Mouse (Mus musculus) olfactory bulb, adult 2 months (tissue): ENCODE data around the gene Fbxo9.

Experiments used
- CTCF ChIP-seq: fragments of 200-500 bp; IDR thresholded peaks from 2 replicates; pipeline ENCODE4 v1.5.1; 2012; ENCODE audit warnings: low read depth, mild to moderate bottlenecking, low read length, moderate library complexity; ENCODE audit not compliant: insufficient read depth
- POLR2A ChIP-seq: fragments of 200-500 bp; IDR thresholded peaks from 2 replicates; pipeline ENCODE4 v1.6.1; 2012; ENCODE audit warnings: mild to moderate bottlenecking, low read depth, low read length, moderate library complexity; ENCODE audit not compliant: insufficient read depth

DNA sequence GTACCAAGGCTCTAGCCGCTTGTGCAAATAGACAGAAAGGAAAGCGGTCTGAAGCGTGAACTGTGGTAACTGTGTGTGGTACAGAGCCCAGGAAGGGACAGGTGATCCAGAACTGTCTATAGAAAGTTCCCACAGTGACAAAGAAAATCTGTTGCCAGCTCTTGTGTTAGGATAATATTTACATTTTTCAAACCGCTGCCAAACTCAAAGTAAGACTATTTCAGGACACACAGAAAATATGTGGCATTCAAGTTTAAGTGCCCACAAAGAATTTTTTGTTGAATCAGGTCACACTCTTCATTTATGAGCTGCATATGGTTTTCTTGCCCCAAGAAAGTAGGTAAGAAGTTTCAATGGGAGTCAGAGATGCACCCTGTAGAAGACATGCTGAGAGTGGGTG, 75.9 kb downstream of the Fbxo9 start:
- TF ChIP-seq CTCF (no peak), POLR2A (no peak)
